Mouse (Mus musculus): ENCODE measurements around the gene 9330182L06Rik. TPM values are rescaled to one million over a fixed set of nuclear protein-coding genes. Genes with fewer than 3 reads are reported as not detected.

9330182L06Rik gene
- total RNA-seq, 2 experiments from 2014 or later, result 0.11 TPM; not detected in 1

- DNase-seq, result no peak
- no peak overlapping the region for H3K4me3 ChIP-seq
- TF ChIP-seq CTCF (IDR thresholded peaks at IDR 0.05), result no peak
- H3K27ac ChIP-seq, result no peak overlapping the region
- intact Hi-C loops (cut with DNase I), result no loop called here
Measured at GRCm38 (mm10) chr5:9373341-9373740, 107.4 kb downstream of the 9330182L06Rik start.

- no peak for TF ChIP-seq CTCF (IDR thresholded peaks at IDR 0.05)
- H3K27ac ChIP-seq, result no peak overlapping the region
- DNase-seq, result no peak
- H3K4me3 ChIP-seq, result no peak overlapping the region
- intact Hi-C loops (cut with DNase I), result no loop called here
Measured at GRCm38 (mm10) chr5:9389968-9390367, 124.0 kb downstream of the 9330182L06Rik start.

- no peak overlapping the region for H3K4me3 ChIP-seq
- H3K27ac ChIP-seq, result no peak overlapping the region
- no peak for DNase-seq
- intact Hi-C loops (cut with DNase I), result no loop called here
- no peak for TF ChIP-seq CTCF (IDR thresholded peaks at IDR 0.05)
Measured at GRCm38 (mm10) chr5:9391858-9392393, 126.0 kb downstream of the 9330182L06Rik start.

DNA sequence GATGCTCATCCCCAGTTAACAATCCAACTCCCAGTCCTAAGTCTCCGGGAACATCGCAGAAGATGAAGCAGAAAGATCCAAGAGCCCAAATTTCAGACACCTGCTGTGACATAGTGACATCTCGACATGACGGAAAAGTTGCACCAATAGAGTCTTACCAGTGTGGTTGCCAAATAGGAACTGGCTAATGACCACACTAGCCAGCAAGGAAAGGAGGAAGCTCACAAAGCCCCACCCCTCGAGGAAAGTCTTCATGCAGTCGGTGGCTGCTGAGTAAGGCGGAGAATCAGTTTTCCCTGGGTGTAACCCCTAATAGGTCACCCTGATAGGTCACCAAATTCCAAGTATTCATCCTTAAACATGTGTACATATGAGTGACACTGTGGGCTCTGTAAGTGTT, 151.2 kb downstream of the 9330182L06Rik start:
- DNase-seq, result no peak
- intact Hi-C loops (cut with DNase I), result no loop called here
- no peak for TF ChIP-seq CTCF (IDR thresholded peaks at IDR 0.05)
- H3K27ac ChIP-seq, result no peak overlapping the region
- H3K4me3 ChIP-seq, result no peak overlapping the region

DNA sequence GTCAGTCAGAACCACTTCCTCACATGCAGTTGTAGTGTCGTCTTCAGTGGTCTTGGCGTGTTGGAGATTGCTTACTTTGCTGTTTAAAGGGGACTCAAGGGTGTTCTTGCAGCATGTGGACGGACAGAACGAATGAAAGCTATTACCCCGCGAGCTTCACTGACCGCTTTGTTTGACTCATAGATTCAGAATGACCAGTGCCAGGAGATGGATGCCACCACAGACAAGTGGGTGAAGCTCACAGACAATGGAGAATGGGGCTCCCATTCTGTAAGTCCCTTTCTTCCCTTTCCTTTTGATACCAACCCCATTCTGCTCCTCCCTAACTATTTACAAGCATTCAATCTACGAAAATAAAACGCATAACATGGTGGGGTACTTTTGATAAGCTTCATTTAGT, 151.9 kb downstream of the 9330182L06Rik start:
- intact Hi-C loops (cut with DNase I), result no loop called here
- Histone ChIP-seq H3K4me3 (no peak overlapping the region), H3K27ac (no peak overlapping the region)
- TF ChIP-seq CTCF (IDR thresholded peaks at IDR 0.05), result no peak
- DNase-seq, result no peak

DNA sequence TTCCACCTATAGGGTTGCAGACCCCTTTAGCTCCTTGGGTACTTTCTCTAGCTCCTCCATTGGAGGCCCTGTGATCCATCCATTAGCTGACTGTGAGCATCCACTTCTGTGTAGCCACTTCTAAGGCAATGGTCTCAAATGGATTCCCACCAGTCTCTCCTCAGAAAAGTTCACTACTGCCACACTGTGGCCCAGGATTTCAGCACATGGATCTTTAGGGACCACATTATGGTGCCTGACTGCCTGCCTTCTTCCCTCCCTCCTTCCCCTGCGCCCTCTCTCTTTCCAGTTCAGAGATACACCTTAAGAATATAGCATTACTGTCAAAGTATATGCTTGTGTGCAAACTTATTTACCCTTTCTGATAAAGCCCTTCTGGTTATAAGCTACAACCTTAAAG, 154.0 kb downstream of the 9330182L06Rik start:
- intact Hi-C loops (cut with DNase I), result no loop called here
- no peak for TF ChIP-seq CTCF (IDR thresholded peaks at IDR 0.05)
- H3K4me3 ChIP-seq, result no peak overlapping the region
- H3K27ac ChIP-seq, result no peak overlapping the region
- no peak for DNase-seq

DNA sequence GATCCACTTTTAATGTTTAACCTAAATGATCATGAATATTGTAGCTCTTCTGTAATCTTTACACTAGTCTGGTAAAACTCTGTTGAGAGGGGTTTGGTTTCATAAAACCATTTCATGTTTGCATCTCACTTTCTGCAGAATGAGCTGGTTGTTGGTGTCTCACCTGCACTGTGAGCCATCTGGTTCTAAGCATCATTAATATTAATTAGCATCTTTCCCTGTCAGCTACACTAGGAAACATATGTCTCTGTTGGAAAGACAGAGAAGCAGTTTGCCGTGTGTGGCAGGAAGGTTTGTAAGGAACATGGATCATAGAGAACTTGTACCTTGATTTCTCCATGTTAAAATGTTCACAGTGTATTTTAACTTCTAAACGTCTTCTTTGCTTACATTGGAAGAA, 158.5 kb downstream of the 9330182L06Rik start:
- H3K27ac ChIP-seq, result no peak overlapping the region
- intact Hi-C loops (cut with DNase I), result no loop called here
- DNase-seq, result no peak
- H3K4me3 ChIP-seq, result no peak overlapping the region
- no peak for TF ChIP-seq CTCF (IDR thresholded peaks at IDR 0.05)

DNA sequence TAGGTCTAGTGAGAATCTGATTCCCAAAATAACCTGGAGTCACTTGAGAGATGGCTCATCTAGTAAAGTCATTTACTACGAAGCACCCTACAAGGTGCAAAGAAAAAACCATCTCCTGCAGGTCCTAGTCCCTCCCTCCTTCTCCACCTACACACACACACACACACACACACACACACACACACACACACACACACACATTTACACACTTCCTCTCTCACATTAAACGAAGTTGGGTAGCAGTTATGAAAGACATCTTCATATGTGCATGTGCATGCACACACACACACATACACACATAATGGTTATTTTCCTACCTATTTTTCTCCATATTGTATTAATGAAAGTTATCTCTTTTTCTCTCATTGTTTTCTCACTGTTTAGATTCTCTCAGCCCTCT, 161.2 kb downstream of the 9330182L06Rik start:
- DNase-seq, result no peak
- intact Hi-C loops (cut with DNase I), result no loop called here
- Histone ChIP-seq H3K4me3 (no peak overlapping the region), H3K27ac (no peak overlapping the region)
- no peak for TF ChIP-seq CTCF (IDR thresholded peaks at IDR 0.05)

DNA sequence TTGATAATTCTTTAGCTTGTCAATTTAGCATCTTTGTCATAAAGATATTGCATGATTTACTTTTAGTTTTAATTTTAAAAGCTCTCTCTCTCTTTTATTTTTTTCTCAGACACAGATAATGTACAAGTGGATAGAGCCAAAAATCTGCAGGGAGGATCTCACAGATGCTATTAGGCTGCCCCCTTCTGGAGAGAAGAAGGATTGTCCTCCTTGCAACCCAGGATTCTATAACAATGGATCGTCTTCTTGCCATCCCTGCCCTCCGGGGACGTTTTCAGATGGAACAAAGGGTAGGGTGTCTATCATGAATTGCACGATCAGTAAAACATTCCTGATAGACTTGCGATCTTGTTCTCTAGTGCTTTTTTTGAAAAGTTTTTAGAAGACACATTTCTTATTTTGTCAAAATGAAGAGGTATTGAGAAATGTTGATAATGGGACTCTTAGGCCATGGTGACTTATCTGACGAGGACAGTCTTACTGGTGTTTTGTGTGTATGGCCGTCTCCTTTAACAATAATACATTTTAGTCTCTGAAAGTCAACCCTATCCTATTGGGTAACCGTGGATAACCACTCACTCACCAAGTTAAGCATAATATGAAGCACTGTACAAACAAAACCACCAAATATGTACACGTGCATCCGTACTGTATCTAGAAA, 161.8 kb downstream of the 9330182L06Rik start:
- no peak overlapping the region for H3K4me3 ChIP-seq
- no peak overlapping the region for H3K27ac ChIP-seq
- no peak for DNase-seq
- peak; percentile 76 for TF ChIP-seq CTCF (IDR thresholded peaks at IDR 0.05)
- intact Hi-C loops (cut with DNase I), result no loop called here

- TF ChIP-seq CTCF (IDR thresholded peaks at IDR 0.05), result no peak
- H3K27ac ChIP-seq, result no peak overlapping the region
- H3K4me3 ChIP-seq, result no peak overlapping the region
- intact Hi-C loops (cut with DNase I), result no loop called here
- DNase-seq, result no peak
Measured at GRCm38 (mm10) chr5:9428728-9429127, 162.8 kb downstream of the 9330182L06Rik start.

- intact Hi-C loops (cut with DNase I), result no loop called here
- TF ChIP-seq CTCF (IDR thresholded peaks at IDR 0.05), result no peak
Measured at GRCm38 (mm10) chr5:9446146-9446545, 180.2 kb downstream of the 9330182L06Rik start.

GRCm38 (mm10) chr5:9448931-9449330, 183.0 kb downstream of the 9330182L06Rik start:
- no peak overlapping the region for H3K4me3 ChIP-seq
- TF ChIP-seq CTCF (IDR thresholded peaks at IDR 0.05), result no peak
- DNase-seq, result no peak
- intact Hi-C loops (cut with DNase I), result no loop called here
- H3K27ac ChIP-seq, result no peak overlapping the region

More at GRCm38 (mm10) chr5:9446146-9446545, 180.2 kb downstream of the 9330182L06Rik start:
- no peak for DNase-seq
- no peak overlapping the region for H3K4me3 ChIP-seq
- no peak overlapping the region for H3K27ac ChIP-seq

DNA sequence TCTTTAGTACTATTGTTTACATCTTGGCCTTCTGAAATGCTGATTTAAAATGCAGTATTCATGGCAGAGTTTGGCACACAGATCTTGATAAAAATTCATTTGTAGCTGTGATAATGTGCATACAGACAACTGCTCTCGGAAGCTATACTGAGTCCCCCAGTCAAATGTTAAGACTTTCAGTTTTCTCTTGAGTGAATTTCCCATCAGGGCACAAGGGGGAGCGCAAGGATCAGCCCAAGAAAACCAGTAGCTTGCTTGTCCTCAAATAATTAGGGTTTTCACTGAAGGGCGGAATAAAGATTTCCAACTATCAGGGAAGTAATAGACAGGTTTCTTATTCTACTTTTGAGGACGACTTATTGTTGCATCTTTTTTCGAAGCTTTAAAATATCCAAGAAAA, 183.7 kb downstream of the 9330182L06Rik start:
- peak; percentile 17; the same call in 1 of the 2 replicates for TF ChIP-seq CTCF (IDR thresholded peaks at IDR 0.05)
- no peak overlapping the region for H3K4me3 ChIP-seq
- H3K27ac ChIP-seq, result no peak overlapping the region
- intact Hi-C loops (cut with DNase I), result no loop called here
- no peak for DNase-seq

GRCm38 (mm10) chr5:9453298-9453697, 187.4 kb downstream of the 9330182L06Rik start:
- no peak for TF ChIP-seq CTCF (IDR thresholded peaks at IDR 0.05)
- DNase-seq, result no peak
- Histone ChIP-seq H3K27ac (no peak overlapping the region), H3K4me3 (no peak overlapping the region)
- intact Hi-C loops (cut with DNase I), result no loop called here
